25 mouse cellular contexts compared by ENCODE assay signal in genomic region chr4:127552456-127553225, GRCm38 (mm10).
DNase-seq lines count a peak whose midpoint lies in the region; ATAC-seq lines count a peak whose summit lies in the region.
"Had no signal": no experiment of that assay in that cellular context is flagged by ENCODE, and none has a peak within 500 bp of the region (broad histone marks: within the 10 kb centered on the region; RNA-seq: fewer than 3 reads in every experiment).

No protein-coding gene starts in this region.

- H3K27ac ChIP-seq in midbrain, embryonic 11.5 days (ENCODE audit: low read depth, low read length): no peak overlapping the region
- H3K27ac ChIP-seq in midbrain, embryonic 10.5 days (replicated peaks): no peak overlapping the region
- no peak overlapping the region for H3K27ac ChIP-seq in hindbrain, embryonic 16.5 days (ENCODE audit: low read depth, low read length)
- H3K27ac ChIP-seq: embryonic facial prominence, embryonic 12.5 days; embryonic facial prominence, embryonic 15.5 days; forebrain, embryonic 12.5 days; heart, adult 2 months; heart, embryonic 10.5 days; heart, embryonic 13.5 days; hindbrain, embryonic 12.5 days; hindbrain, embryonic 15.5 days; intestine, embryonic 15.5 days had no signal

- no peaks in the 10 kb centered on the region for H3K36me3 ChIP-seq in midbrain, embryonic 11.5 days (ENCODE audit: control insufficient read depth, insufficient read depth, low read length)
- H3K36me3 ChIP-seq in midbrain, embryonic 10.5 days: no peaks in the 10 kb centered on the region
- H3K36me3 ChIP-seq in hindbrain, embryonic 16.5 days (ENCODE audit: control insufficient read depth, insufficient read depth, low read length): no peaks in the 10 kb centered on the region
- H3K36me3 ChIP-seq: embryonic facial prominence, embryonic 12.5 days; embryonic facial prominence, embryonic 15.5 days; forebrain, embryonic 12.5 days; heart, embryonic 10.5 days; heart, embryonic 13.5 days; hindbrain, embryonic 12.5 days; hindbrain, embryonic 15.5 days; intestine, embryonic 15.5 days had no signal

- H3K9ac ChIP-seq in midbrain, embryonic 11.5 days (ENCODE audit: low read length): no peak overlapping the region
- no peak overlapping the region for H3K9ac ChIP-seq in hindbrain, embryonic 16.5 days (ENCODE audit: low read depth, low read length)
- H3K9ac ChIP-seq: embryonic facial prominence, embryonic 12.5 days; embryonic facial prominence, embryonic 15.5 days; forebrain, embryonic 12.5 days; heart, embryonic 13.5 days; hindbrain, embryonic 12.5 days; hindbrain, embryonic 15.5 days; intestine, embryonic 15.5 days had no signal

- WGBS in midbrain, embryonic 11.5 days: 87% methylated on average over 12 of the region's 12 CpGs
- 88% methylated on average over 12 of the region's 12 CpGs for WGBS in midbrain, embryonic 10.5 days
- WGBS in hindbrain, embryonic 16.5 days: 86% methylated on average over 12 of the region's 12 CpGs

- H3K27me3 ChIP-seq in midbrain, embryonic 11.5 days (ENCODE audit: control insufficient read depth, insufficient read depth, low read length): no peaks in the 10 kb centered on the region
- no peaks in the 10 kb centered on the region for H3K27me3 ChIP-seq in midbrain, embryonic 10.5 days (ENCODE audit: low read depth, poor library complexity, severe bottlenecking)
- no peaks in the 10 kb centered on the region for H3K27me3 ChIP-seq in hindbrain, embryonic 16.5 days (replicated peaks; ENCODE audit: control insufficient read depth, insufficient read depth, low read length)
- H3K27me3 ChIP-seq: embryonic facial prominence, embryonic 12.5 days; embryonic facial prominence, embryonic 15.5 days; forebrain, embryonic 12.5 days; heart, embryonic 13.5 days; hindbrain, embryonic 12.5 days; hindbrain, embryonic 15.5 days; intestine, embryonic 15.5 days had no signal

- H3K4me1 ChIP-seq in midbrain, embryonic 11.5 days (ENCODE audit: control insufficient read depth, insufficient read depth, low read length): no peaks in the 10 kb centered on the region
- H3K4me1 ChIP-seq in midbrain, embryonic 10.5 days: no peaks in the 10 kb centered on the region
- H3K4me1 ChIP-seq in hindbrain, embryonic 16.5 days (ENCODE audit: control insufficient read depth, insufficient read depth, low read depth, low read length): peaks cover 5% of the 10 kb centered on the region
- H3K4me1 ChIP-seq: heart, embryonic 10.5 days; intestine, embryonic 15.5 days had no signal

- H3K4me3 ChIP-seq in midbrain, embryonic 11.5 days (ENCODE audit: low read depth, low read length): no peak overlapping the region
- H3K4me3 ChIP-seq in midbrain, embryonic 10.5 days: no peak overlapping the region
- H3K4me3 ChIP-seq in hindbrain, embryonic 16.5 days (ENCODE audit: low read length): no peak overlapping the region
- H3K4me3 ChIP-seq: embryonic facial prominence, embryonic 12.5 days; embryonic facial prominence, embryonic 15.5 days; forebrain, embryonic 12.5 days; heart, adult 2 months; heart, embryonic 10.5 days; heart, embryonic 13.5 days; hindbrain, embryonic 12.5 days; hindbrain, embryonic 15.5 days; intestine, embryonic 15.5 days had no signal

- no peak for ATAC-seq in midbrain, embryonic 11.5 days (ENCODE audit: low FRiP score)
- ATAC-seq in hindbrain, embryonic 16.5 days: no peak
- ATAC-seq: activated CD4-positive, CD25-positive, alpha-beta regulatory T cell, adult 4 months; CD4-positive, CD25-positive, alpha-beta regulatory T cell, adult 4 months; intestine, embryonic 15.5 days had no signal

- no peak overlapping the region for H3K4me2 ChIP-seq in midbrain, embryonic 11.5 days
- no peak overlapping the region for H3K4me2 ChIP-seq in hindbrain, embryonic 16.5 days (ENCODE audit: low read length)
- H3K4me2 ChIP-seq: embryonic facial prominence, embryonic 12.5 days; embryonic facial prominence, embryonic 15.5 days; forebrain, embryonic 12.5 days; heart, embryonic 13.5 days; hindbrain, embryonic 12.5 days; hindbrain, embryonic 15.5 days; intestine, embryonic 15.5 days had no signal

- intact Hi-C loops in heart, postnatal 36 days (cut with DNase I): no loop called here

- no peaks in the 10 kb centered on the region for H3K9me3 ChIP-seq in midbrain, embryonic 11.5 days (ENCODE audit: control insufficient read depth, low read length)
- H3K9me3 ChIP-seq in midbrain, embryonic 10.5 days (replicated peaks): no peaks in the 10 kb centered on the region
- H3K9me3 ChIP-seq in hindbrain, embryonic 16.5 days (ENCODE audit: control insufficient read depth, low read length): no peaks in the 10 kb centered on the region
- H3K9me3 ChIP-seq: embryonic facial prominence, embryonic 12.5 days; embryonic facial prominence, embryonic 15.5 days; forebrain, embryonic 12.5 days; heart, embryonic 10.5 days; heart, embryonic 13.5 days; hindbrain, embryonic 12.5 days; hindbrain, embryonic 15.5 days; intestine, embryonic 15.5 days had no signal

- peak; percentile 24 for DNase-seq in heart, adult 11 months
- no peak for DNase-seq in heart, postnatal 36 days
- peak; percentile 12 for DNase-seq in midbrain, embryonic 11.5 days (ENCODE audit: low spot score, missing footprints)
- DNase-seq in midbrain, embryonic 10.5 days (ENCODE audit: low spot score): no peak
- peak; percentile 58 for DNase-seq in lung, postnatal 25 days (ENCODE audit: low spot score)
- DNase-seq: adrenal gland, adult 8-10 months; adrenal gland, postnatal 25 days; cerebellum, adult 11 months; cerebellum, adult 2 months; cerebellum, adult 9-11 months; cerebellum, postnatal 25 days; gastrocnemius, postnatal 25 days; heart, adult 2 months; heart, postnatal 14 days had no signal

Comparison
In these comparisons a context has a peak if more than half of its experiments do, and no peak if none do; other contexts are left out.
1. DNase-seq: peak in heart, adult 11 months (single experiment), midbrain, embryonic 11.5 days (single experiment) and lung, postnatal 25 days (single experiment); none in heart, postnatal 36 days (0 of 2) and midbrain, embryonic 10.5 days (single experiment).